Mouse (Mus musculus): ENCODE measurements around the gene Pkd1l3. TPM values are rescaled to one million over a fixed set of nuclear protein-coding genes. Genes with fewer than 3 reads are reported as not detected.

Pkd1l3 gene
- total RNA-seq, 2 experiments from 2014 or later, result 0.15 to 0.21 TPM

GRCm38 (mm10) chr8:109628638-109629037 is 14.3 kb downstream of the Pkd1l3 start:
- no peak for DNase-seq

DNA sequence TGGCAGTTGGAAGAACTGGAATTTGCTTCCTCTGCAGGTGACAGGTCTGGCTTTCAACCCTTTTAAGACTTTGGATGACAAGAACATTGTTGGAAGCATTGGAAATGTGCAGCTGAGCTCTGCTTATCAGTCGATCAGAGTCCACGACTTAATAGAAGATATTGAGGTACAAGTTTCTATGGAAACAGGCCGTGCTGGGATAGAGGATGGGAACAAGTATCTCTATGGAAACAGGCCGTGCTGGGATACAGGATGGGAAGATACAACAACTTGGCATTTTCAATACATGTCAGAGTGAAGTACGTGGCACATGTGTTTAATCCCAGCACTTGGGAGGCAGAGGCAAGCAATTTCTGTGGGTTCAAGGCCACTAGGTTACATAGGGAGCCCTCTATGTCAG is 18.2 kb downstream of the Pkd1l3 start:
- no peak for DNase-seq

DNA sequence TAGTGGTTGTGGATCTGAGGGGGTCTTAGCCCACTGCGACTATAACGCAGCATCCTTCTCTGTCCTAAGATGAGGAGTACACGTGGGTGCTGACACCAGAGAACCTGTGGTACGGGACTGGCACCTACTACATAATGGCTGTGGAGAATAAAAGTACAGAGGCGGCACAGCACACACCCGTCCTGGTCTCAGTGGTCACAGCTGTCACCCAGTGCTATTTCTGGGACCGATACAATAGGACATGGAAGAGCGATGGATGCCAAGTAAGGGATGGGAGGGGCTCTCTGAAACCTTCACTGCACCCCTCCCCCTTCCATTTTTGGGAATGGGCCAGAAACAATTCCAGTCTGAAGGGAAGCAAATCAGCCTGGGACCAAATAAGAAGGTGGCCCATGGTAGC is 20.8 kb downstream of the Pkd1l3 start:
- DNase-seq, result no peak

DNA sequence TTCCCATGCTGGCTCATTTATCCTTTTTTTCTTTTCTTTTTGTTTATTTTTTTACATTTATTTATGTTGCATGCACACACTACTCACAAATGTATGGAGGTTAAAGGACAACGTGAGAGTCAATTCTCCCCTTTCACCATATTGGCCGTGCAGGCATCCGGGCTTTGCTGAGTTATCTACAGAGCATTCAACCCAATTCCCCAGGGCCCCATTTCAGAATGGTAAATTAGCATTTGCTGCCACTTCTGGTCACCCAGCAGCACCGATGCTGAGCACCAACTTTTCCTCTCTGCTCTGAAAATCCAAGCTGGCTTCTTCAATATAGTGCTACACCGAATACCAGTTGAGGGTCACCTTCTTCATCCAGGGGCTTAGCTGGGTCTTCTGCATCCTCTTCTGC is 24.5 kb downstream of the Pkd1l3 start:
- no peak for DNase-seq

- DNase-seq, result no peak
These were observed 26.1 kb downstream of the Pkd1l3 start for GRCm38 (mm10) chr8:109640410-109640809.

GRCm38 (mm10) chr8:109641236-109641635 is 26.9 kb downstream of the Pkd1l3 start:
- DNase-seq, result no peak

- DNase-seq, result no peak
These were observed 33.0 kb downstream of the Pkd1l3 start for GRCm38 (mm10) chr8:109647331-109647730.

DNA sequence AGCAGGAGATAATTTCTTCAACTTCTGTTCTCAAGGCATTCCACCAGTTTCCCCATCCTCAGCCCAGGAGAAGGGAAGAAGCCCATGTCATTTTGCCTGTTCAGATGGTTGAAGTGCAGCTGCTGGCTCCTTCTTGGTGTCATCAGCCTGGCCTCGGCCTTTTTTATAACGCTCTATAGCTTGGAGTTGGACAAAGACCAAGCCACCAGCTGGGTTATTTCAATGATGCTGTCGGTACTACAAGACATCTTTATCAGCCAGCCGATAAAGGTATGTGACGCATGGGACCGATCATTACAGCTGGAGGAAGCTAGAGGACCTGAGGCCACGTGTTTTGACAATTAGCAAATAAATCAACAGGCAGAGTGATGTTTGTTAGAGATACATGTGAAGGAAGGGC is 34.2 kb downstream of the Pkd1l3 start:
- no peak for DNase-seq

GRCm38 (mm10) chr8:109650801-109651200 is 36.5 kb downstream of the Pkd1l3 start:
- no peak for DNase-seq

- DNase-seq, result no peak
These were observed 42.5 kb downstream of the Pkd1l3 start for GRCm38 (mm10) chr8:109656860-109657259.

GRCm38 (mm10) chr8:109662328-109662727 is 48.0 kb downstream of the Pkd1l3 start:
- DNase-seq, result no peak

GRCm38 (mm10) chr8:109666616-109667015 is 52.3 kb downstream of the Pkd1l3 start:
- no peak for DNase-seq

DNA sequence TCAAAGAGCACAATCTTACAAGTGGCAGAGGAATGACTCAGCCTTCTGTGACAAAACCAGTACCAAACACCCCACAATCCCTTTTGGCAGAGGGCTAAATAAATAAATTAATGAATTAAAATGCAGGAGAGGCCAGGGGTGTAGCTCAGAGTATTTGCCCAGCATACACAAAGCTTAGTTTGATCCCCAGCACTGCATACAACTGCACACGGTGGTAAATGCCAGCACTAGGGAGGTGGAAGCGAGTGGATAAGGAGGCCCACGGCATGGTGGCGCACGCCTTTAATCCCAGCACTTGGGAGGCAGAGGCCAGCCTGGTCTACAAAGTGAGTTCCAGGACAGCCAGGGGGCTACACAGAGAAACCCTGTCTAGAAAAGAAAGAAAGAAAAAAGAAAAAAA is 58.3 kb downstream of the Pkd1l3 start:
- DNase-seq, result no peak

- no peak for DNase-seq
These were observed 59.3 kb downstream of the Pkd1l3 start for GRCm38 (mm10) chr8:109673596-109673995.

GRCm38 (mm10) chr8:109675896-109676643 is 61.8 kb downstream of the Pkd1l3 start:
- DNase-seq, result no peak

- no peak for DNase-seq
These were observed 67.2 kb downstream of the Pkd1l3 start for GRCm38 (mm10) chr8:109681535-109681934.

DNA sequence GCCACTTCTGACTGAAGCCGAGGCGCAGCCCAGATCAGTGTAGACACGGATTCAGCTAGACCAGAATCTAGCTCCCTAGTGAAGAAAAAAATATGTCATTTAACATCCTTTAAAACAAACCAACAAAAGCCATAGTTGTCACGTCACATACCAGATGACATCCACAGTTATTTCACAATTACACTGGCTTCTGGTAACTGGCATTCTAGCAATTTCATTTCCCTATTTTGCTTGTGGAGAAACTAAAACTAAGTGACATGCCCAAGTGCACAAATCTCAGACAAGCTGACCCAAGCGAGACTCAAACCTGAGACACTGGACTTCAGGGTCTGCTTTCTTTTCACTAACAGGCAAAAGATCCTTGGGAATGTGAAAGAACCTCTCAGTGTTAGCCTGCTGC is 67.8 kb downstream of the Pkd1l3 start:
- DNase-seq, result no peak

DNA sequence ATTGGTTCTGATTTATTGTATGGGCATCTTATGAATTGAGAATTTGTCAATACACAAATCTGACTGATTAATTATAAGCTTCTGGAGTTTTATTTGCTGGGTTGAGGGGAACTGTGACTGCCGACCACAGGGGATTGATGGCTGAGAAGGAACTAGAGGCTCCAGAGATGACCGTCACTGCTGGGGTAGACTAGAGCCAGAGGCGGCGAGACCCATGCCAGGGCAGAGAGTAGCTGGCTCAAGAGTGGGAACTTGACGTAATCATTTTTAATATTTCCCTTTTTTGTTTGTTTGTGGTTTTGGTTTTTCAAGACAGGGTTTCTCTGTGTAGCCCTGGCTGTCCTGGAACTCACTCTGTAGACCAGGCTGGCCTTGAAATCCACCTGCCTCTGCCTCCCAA is 72.9 kb downstream of the Pkd1l3 start:
- DNase-seq, result no peak

- DNase-seq, result no peak
These were observed 77.5 kb downstream of the Pkd1l3 start for GRCm38 (mm10) chr8:109691769-109692168.

DNA sequence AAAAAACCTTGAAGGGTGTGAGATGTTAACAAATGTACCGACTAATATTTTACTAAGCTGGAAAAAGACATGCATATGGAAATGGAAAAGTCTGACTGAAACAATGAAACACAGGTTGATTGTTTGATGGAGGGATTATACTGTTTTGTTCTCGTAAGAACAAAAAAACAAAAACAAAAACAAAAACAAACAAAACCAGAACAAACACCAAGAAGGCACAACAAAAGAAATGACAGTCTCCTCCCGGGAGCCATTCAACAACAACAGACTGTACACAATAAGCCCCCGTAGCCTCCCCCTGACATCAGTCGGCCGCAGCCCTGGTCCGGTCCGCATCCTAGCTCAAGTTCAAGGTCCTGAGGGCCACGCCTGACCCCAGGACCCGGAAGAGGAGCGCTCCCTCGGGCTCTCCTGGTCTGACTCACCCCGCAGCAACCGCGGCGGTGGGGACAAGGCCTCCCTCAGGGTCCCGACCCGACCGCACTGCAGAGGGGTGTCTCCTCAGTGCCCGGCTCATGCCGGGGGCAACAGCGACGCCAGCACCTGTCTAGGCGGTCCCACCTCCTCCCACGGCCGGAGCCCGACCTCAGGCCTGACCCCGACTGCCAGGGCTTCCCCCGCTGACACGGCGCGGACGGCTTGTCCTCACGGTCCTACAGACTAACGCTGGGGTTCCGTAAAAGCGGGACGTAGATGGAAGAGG is 78.3 kb downstream of the Pkd1l3 start:
- peak; percentile 71 for DNase-seq

GRCm38 (mm10) chr8:109693146-109693900 is 79.0 kb downstream of the Pkd1l3 start, which contains the start of gene Ist1:
TSS of gene Ist1 (minus strand) at chr8:109693260.
- peak; percentile 99 for DNase-seq

- DNase-seq, result no peak
These were observed 79.8 kb downstream of the Pkd1l3 start for GRCm38 (mm10) chr8:109694154-109694553.

GRCm38 (mm10) chr8:109697754-109698153 is 83.4 kb downstream of the Pkd1l3 start:
- no peak for DNase-seq

All from adrenal gland, postnatal 10 days (tissue).